Mouse (Mus musculus): ENCODE measurements around the gene Fxyd2. TPM values are rescaled to one million over a fixed set of nuclear protein-coding genes. Genes with fewer than 3 reads are reported as not detected.

Gene Fxyd2
- 0.51 and 0.55 TPM in 2 replicates for polyA plus RNA-seq (2012; rRNA removed)

GRCm38 (mm10) chr9:45399434-45399833 lies at the start of gene Fxyd2:
Gene Fxyd2 (plus strand): TSS chr9:45399669.

GRCm38 (mm10) chr9:45370117-45370561 lies 29.3 kb upstream of the Fxyd2 start, which contains the start of gene Fxyd6:
Gene Fxyd6 (plus strand): TSS chr9:45370185.

GRCm38 (mm10) chr9:45426456-45426855 lies 27.0 kb downstream of the Fxyd2 start, which contains the start of gene Dscaml1:
Gene Dscaml1 (plus strand): TSS chr9:45426628.

Other genes with a start within 250 kb of the Fxyd2 start
- gene BC049352, start 217.7 kb upstream of the Fxyd2 start, polyA plus RNA-seq (2012; rRNA removed): 0.02 TPM in 1 of 2 replicates, not detected in the other
- gene Tmprss4, start 195.6 kb upstream of the Fxyd2 start, polyA plus RNA-seq (2012; rRNA removed): 0.01 and 0.05 TPM in 2 replicates
- gene Il10ra, start 130.5 kb upstream of the Fxyd2 start, polyA plus RNA-seq (2012; rRNA removed): 1.2 and 1.7 TPM in 2 replicates
- 0.01 TPM in 1 of 2 replicates, not detected in the other for gene Tmprss13, start 80.6 kb upstream of the Fxyd2 start, polyA plus RNA-seq (2012; rRNA removed)
- 0.51 and 1.3 TPM in 2 replicates for gene Fxyd6, start 29.5 kb upstream of the Fxyd2 start, polyA plus RNA-seq (2012; rRNA removed)
- gene Dscaml1, start 27.0 kb downstream of the Fxyd2 start, polyA plus RNA-seq (2012; rRNA removed): not detected in 2 replicates